8 mouse cellular contexts compared by ENCODE assay signal in genomic region chr11:8405225-8405899, GRCm38 (mm10).
DNase-seq lines count a peak whose midpoint lies in the region; ATAC-seq and TF ChIP-seq lines count a peak whose summit lies in the region.

No protein-coding gene starts in this region.

- no peak for DNase-seq in G1E (ENCODE audit: low spot score)
- peak; percentile 34 for DNase-seq in brain, embryonic 18.5 days (ENCODE audit: low read depth, low spot score)
- DNase-seq in layer of hippocampus, postnatal 10 days (ENCODE audit: low spot score in 2 of 2), result peak; percentile 78 to 80
- DNase-seq in lung, postnatal 25 days (ENCODE audit: low spot score), result peak; percentile 40
- DNase-seq in right cerebral cortex, postnatal 14 days, result peak; percentile 81

- WGBS in forebrain, embryonic 16.5 days, result 24% methylated on average over 18 of the region's 18 CpGs
- WGBS in hindbrain, embryonic 13.5 days, result 31% methylated on average over 18 of the region's 18 CpGs

- no peak for ATAC-seq in G1E (ENCODE audit: extremely low read depth, insufficient number of reproducible peaks, low FRiP score, poor library complexity, severe bottlenecking)
- peak; percentile 90 for ATAC-seq in forebrain, embryonic 16.5 days
- peak; percentile 89; the same call in 1 of the 2 replicates for ATAC-seq in hindbrain, embryonic 13.5 days (ENCODE audit: low FRiP score)
- ATAC-seq in activated CD4-positive, CD25-positive, alpha-beta regulatory T cell, adult 4 months, result no peak

- no peaks in the 10 kb centered on the region for H3K36me3 ChIP-seq in G1E (replicated peaks)
- no peaks in the 10 kb centered on the region for H3K36me3 ChIP-seq in forebrain, embryonic 16.5 days (ENCODE audit: control insufficient read depth, insufficient read depth)
- H3K36me3 ChIP-seq in hindbrain, embryonic 13.5 days, result no peaks in the 10 kb centered on the region

- peaks cover 4% of the 10 kb centered on the region for H3K9me3 ChIP-seq in G1E (replicated peaks)
- H3K9me3 ChIP-seq in forebrain, embryonic 16.5 days (ENCODE audit: control insufficient read depth, low read length), result no peaks in the 10 kb centered on the region
- no peaks in the 10 kb centered on the region for H3K9me3 ChIP-seq in hindbrain, embryonic 13.5 days

- peak; percentile 26; the same call in 1 of the 2 replicates for TF ChIP-seq CTCF in G1E (IDR thresholded peaks at IDR 0.05; ENCODE audit: low read depth, low read length)

- H3K4me2 ChIP-seq in forebrain, embryonic 16.5 days (ENCODE audit: low read length), result no peak overlapping the region
- H3K4me2 ChIP-seq in hindbrain, embryonic 13.5 days, result no peak overlapping the region

- H3K9ac ChIP-seq in forebrain, embryonic 16.5 days (replicated peaks; ENCODE audit: low read depth, low read length), result no peak overlapping the region
- H3K9ac ChIP-seq in hindbrain, embryonic 13.5 days, result peak overlapping the region; percentile 24; the same call in 1 of the 2 replicates

- no peaks in the 10 kb centered on the region for H3K27me3 ChIP-seq in G1E (ENCODE audit: insufficient read depth, low read length)
- H3K27me3 ChIP-seq in forebrain, embryonic 16.5 days (replicated peaks; ENCODE audit: control insufficient read depth, insufficient read depth, low read length), result no peaks in the 10 kb centered on the region
- H3K27me3 ChIP-seq in hindbrain, embryonic 13.5 days, result no peaks in the 10 kb centered on the region

- H3K4me1 ChIP-seq in G1E (ENCODE audit: insufficient read depth, low read depth, low read length), result no peaks in the 10 kb centered on the region
- H3K4me1 ChIP-seq in forebrain, embryonic 16.5 days (replicated peaks; ENCODE audit: control insufficient read depth, insufficient read depth, low read length), result no peaks in the 10 kb centered on the region
- H3K4me1 ChIP-seq in hindbrain, embryonic 13.5 days (replicated peaks), result peaks cover 5% of the 10 kb centered on the region; the same call in 1 of the 2 replicates

- H3K4me3 ChIP-seq in G1E (ENCODE audit: low read depth, low read length), result no peak overlapping the region
- no peak overlapping the region for H3K4me3 ChIP-seq in forebrain, embryonic 16.5 days (replicated peaks; ENCODE audit: low read length)
- H3K4me3 ChIP-seq in hindbrain, embryonic 13.5 days, result no peak overlapping the region

- no peak overlapping the region for H3K27ac ChIP-seq in forebrain, embryonic 16.5 days (ENCODE audit: low read length)
- H3K27ac ChIP-seq in hindbrain, embryonic 13.5 days, result no peak overlapping the region

Comparison
In these comparisons a context has a peak if more than half of its experiments do, and no peak if none do; other contexts are left out.
1. ATAC-seq: peak in forebrain, embryonic 16.5 days (single experiment) and hindbrain, embryonic 13.5 days (single experiment); none in G1E (single experiment) and activated CD4-positive, CD25-positive, alpha-beta regulatory T cell, adult 4 months (single experiment).